Comparison of ENCODE assay signal across 8 mouse cellular contexts in the genomic region with DNA sequence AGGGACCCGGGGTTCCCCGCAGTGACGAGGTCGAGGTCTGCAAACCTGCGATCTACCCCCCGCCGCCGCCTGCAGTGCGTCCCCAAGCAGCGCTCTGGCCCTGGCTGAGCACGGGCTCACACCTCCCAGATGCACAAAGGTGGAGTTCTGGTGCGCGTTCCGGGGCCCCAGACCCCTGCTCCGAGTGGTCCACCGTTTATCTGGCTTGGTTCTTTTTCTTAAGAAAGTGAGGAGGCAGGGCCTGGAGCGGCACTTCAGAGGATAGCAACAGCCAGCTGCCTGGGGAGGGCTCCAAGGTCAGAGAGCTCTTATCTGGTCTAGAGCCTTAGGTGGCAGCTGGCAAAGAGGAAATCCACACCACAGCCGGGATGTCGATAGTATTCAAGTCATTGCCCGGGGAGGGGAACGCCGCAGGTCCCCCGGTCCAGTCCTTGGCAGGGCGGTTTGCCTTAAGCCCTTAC. TPM values are rescaled to one million over a fixed set of nuclear protein-coding genes. Genes with fewer than 3 reads are reported as not detected.
A peak's percentile ranks its signal among the peaks of the same experiment; 100 is the strongest.
DNase-seq lines count a peak whose midpoint lies in the region; ATAC-seq and TF ChIP-seq lines count a peak whose summit lies in the region.

No protein-coding gene starts in this region.

- no peak overlapping the region for H3K27ac ChIP-seq in lung, embryonic 16.5 days (ENCODE audit: low read length)
- 0 out of 2 replicates have a peak overlapping the region, but pooled peaks have one; percentile 13 for H3K27ac ChIP-seq in embryonic facial prominence, embryonic 11.5 days (replicated peaks; ENCODE audit: low read depth, low read length)
- 0 out of 2 replicates have a peak overlapping the region, but pooled peaks have one; percentile 58 for H3K27ac ChIP-seq in hindbrain, postnatal 0 days

- H3K9me3 ChIP-seq in lung, embryonic 16.5 days (ENCODE audit: control insufficient read depth, low read length): no peaks in the 10 kb centered on the region
- no peaks in the 10 kb centered on the region for H3K9me3 ChIP-seq in embryonic facial prominence, embryonic 11.5 days (replicated peaks; ENCODE audit: control insufficient read depth, low read length)
- H3K9me3 ChIP-seq in hindbrain, postnatal 0 days (ENCODE audit: low read length): no peaks in the 10 kb centered on the region

- H3K9ac ChIP-seq in lung, embryonic 16.5 days (ENCODE audit: low read length): peak overlapping the region; percentile 40
- H3K9ac ChIP-seq in embryonic facial prominence, embryonic 11.5 days (replicated peaks; ENCODE audit: low read length): peak overlapping the region; percentile 75
- H3K9ac ChIP-seq in hindbrain, postnatal 0 days (replicated peaks; ENCODE audit: low read length): peak overlapping the region; percentile 62

- under 1% methylated on average over 24 of the region's 24 CpGs for WGBS in lung, embryonic 16.5 days
- WGBS in embryonic facial prominence, embryonic 11.5 days: under 1% methylated on average over 19 of the region's 24 CpGs
- WGBS in hindbrain, postnatal 0 days: under 1% methylated on average over 24 of the region's 24 CpGs

- H3K4me1 ChIP-seq in lung, embryonic 16.5 days (replicated peaks; ENCODE audit: control insufficient read depth, insufficient read depth, low read length): peaks cover 6% of the 10 kb centered on the region
- peaks cover 8% of the 10 kb centered on the region; the same call in 1 of the 2 replicates for H3K4me1 ChIP-seq in embryonic facial prominence, embryonic 11.5 days (ENCODE audit: control insufficient read depth, insufficient read depth, low read length)
- H3K4me1 ChIP-seq in hindbrain, postnatal 0 days (ENCODE audit: insufficient read depth, low read length): peaks cover 28% of the 10 kb centered on the region

- peak overlapping the region; percentile 84 for H3K4me2 ChIP-seq in lung, embryonic 16.5 days (ENCODE audit: low read depth, low read length)
- H3K4me2 ChIP-seq in embryonic facial prominence, embryonic 11.5 days (ENCODE audit: low read depth, low read length): peak overlapping the region; percentile 97
- peak overlapping the region; percentile 96 for H3K4me2 ChIP-seq in hindbrain, postnatal 0 days (ENCODE audit: low read depth, low read length)

- no peak for DNase-seq in lung, postnatal 4 days
- DNase-seq in embryonic facial prominence, embryonic 11.5 days (ENCODE audit: low spot score): peak; percentile 50
- DNase-seq in hindbrain, postnatal 0 days (ENCODE audit: low spot score): peak; percentile 21
- peak; percentile 72 for DNase-seq in neural tube, embryonic 10.5 days (ENCODE audit: extremely low spot score, low spot score)
- no peak for DNase-seq in gastrocnemius, postnatal 14 days
- no peak for DNase-seq in right cerebral cortex, postnatal 4 days

- peaks cover 52% of the 10 kb centered on the region for H3K27me3 ChIP-seq in lung, embryonic 16.5 days (ENCODE audit: control insufficient read depth, insufficient read depth, low read depth, low read length)
- H3K27me3 ChIP-seq in embryonic facial prominence, embryonic 11.5 days (ENCODE audit: control insufficient read depth, insufficient read depth, low read length): peaks cover 35% of the 10 kb centered on the region
- H3K27me3 ChIP-seq in hindbrain, postnatal 0 days (ENCODE audit: insufficient read depth, low read length): no peaks in the 10 kb centered on the region

- intact Hi-C loops in gastrocnemius, postnatal 14 days (cut with DNase I; ENCODE audit: low total_unique reads): no loop called here

- H3K36me3 ChIP-seq in lung, embryonic 16.5 days (ENCODE audit: control insufficient read depth, insufficient read depth, low read length): no peaks in the 10 kb centered on the region
- no peaks in the 10 kb centered on the region for H3K36me3 ChIP-seq in embryonic facial prominence, embryonic 11.5 days (replicated peaks; ENCODE audit: control insufficient read depth, insufficient read depth, low read depth, low read length)
- H3K36me3 ChIP-seq in hindbrain, postnatal 0 days (ENCODE audit: insufficient read depth, low read length): no peaks in the 10 kb centered on the region

- ATAC-seq in lung, embryonic 16.5 days (ENCODE audit: low read depth): peak; percentile 34; the same call in 1 of the 2 replicates
- peak; percentile 17; the same call in 1 of the 2 replicates for ATAC-seq in embryonic facial prominence, embryonic 11.5 days (replicated peaks; ENCODE audit: insufficient number of reproducible peaks, low FRiP score, low TSS enrichment, low read depth)
- peak; percentile 21 for ATAC-seq in hindbrain, postnatal 0 days
- no peak for ATAC-seq in CD4-positive, CD25-positive, alpha-beta regulatory T cell, adult 4 months

- TF ChIP-seq CTCF in hindbrain, postnatal 0 days (IDR thresholded peaks at IDR 0.05; ENCODE audit: low read depth): no peak

- H3K4me3 ChIP-seq in lung, embryonic 16.5 days (ENCODE audit: low read length): peak overlapping the region; percentile 50
- peak overlapping the region; percentile 49 for H3K4me3 ChIP-seq in embryonic facial prominence, embryonic 11.5 days (ENCODE audit: low read depth, low read length)
- peak overlapping the region; percentile 56 for H3K4me3 ChIP-seq in hindbrain, postnatal 0 days (ENCODE audit: low read length)

RNA-seq across cellular contexts. Expression of gene Scrt2, which starts 32.3 kb away (rescaled TPM):
- polyA plus RNA-seq in lung, embryonic 16.5 days (2015; fragmentation: Nextera tagmentation; extraction: Ambion mirVana): 0.06 TPM in 1 of 2 replicates, not detected in the other
- polyA plus RNA-seq in embryonic facial prominence, embryonic 11.5 days (2014; fragmentation: Nextera tagmentation; extraction: Ambion mirVana): 1.9 and 2.6 TPM in 2 replicates
- 13.3 and 18.4 TPM in 2 replicates for total RNA-seq in hindbrain, postnatal 0 days (2014; rRNA removed)
- polyA plus RNA-seq in hindbrain, postnatal 0 days (2015; fragmentation: Nextera tagmentation; extraction: Ambion mirVana): 4.1 and 4.4 TPM in 2 replicates
- under 1 TPM in 1 of 2 experiments, not detected in 1; 0.10 TPM for total RNA-seq in gastrocnemius, postnatal 14 days (2021)
- polyA plus RNA-seq in CD4-positive, CD25-positive, alpha-beta regulatory T cell, adult 4 months (2017; shearing (Covaris generic)): not detected

RNA-seq across cellular contexts. Expression of gene Slc52a3, which starts 52.7 kb away (rescaled TPM):
- 4.7 and 5.9 TPM in 2 replicates for polyA plus RNA-seq in lung, embryonic 16.5 days (2015; fragmentation: Nextera tagmentation; extraction: Ambion mirVana)
- polyA plus RNA-seq in embryonic facial prominence, embryonic 11.5 days (2014; fragmentation: Nextera tagmentation; extraction: Ambion mirVana): 0.36 and 0.72 TPM in 2 replicates
- total RNA-seq in hindbrain, postnatal 0 days (2014; rRNA removed): 2.7 and 3.1 TPM in 2 replicates
- polyA plus RNA-seq in hindbrain, postnatal 0 days (2015; fragmentation: Nextera tagmentation; extraction: Ambion mirVana): 2.6 and 2.7 TPM in 2 replicates
- 1 to 10 TPM; 1.3 to 1.4 TPM for total RNA-seq in gastrocnemius, postnatal 14 days (2021)
- 10 to 100 TPM in 1 of 2 experiments, 1 to 10 TPM in 1; 8.6 to 16.0 TPM for polyA plus RNA-seq in CD4-positive, CD25-positive, alpha-beta regulatory T cell, adult 4 months (2017; shearing (Covaris generic))

RNA-seq across cellular contexts. Expression of gene Srxn1, which starts 56.3 kb away (rescaled TPM):
- 5.7 and 5.9 TPM in 2 replicates for polyA plus RNA-seq in lung, embryonic 16.5 days (2015; fragmentation: Nextera tagmentation; extraction: Ambion mirVana)
- polyA plus RNA-seq in embryonic facial prominence, embryonic 11.5 days (2014; fragmentation: Nextera tagmentation; extraction: Ambion mirVana): 10.0 and 10.6 TPM in 2 replicates
- 51.7 and 54.5 TPM in 2 replicates for total RNA-seq in hindbrain, postnatal 0 days (2014; rRNA removed)
- polyA plus RNA-seq in hindbrain, postnatal 0 days (2015; fragmentation: Nextera tagmentation; extraction: Ambion mirVana): 26.4 and 26.8 TPM in 2 replicates
- 10 to 100 TPM in 1 of 2 experiments, 1 to 10 TPM in 1; 9.2 to 12.0 TPM for total RNA-seq in gastrocnemius, postnatal 14 days (2021)
- 1 to 10 TPM; 2.2 to 3.0 TPM for polyA plus RNA-seq in CD4-positive, CD25-positive, alpha-beta regulatory T cell, adult 4 months (2017; shearing (Covaris generic))

Comparison
In these comparisons a context has a peak if more than half of its experiments do, and no peak if none do; other contexts are left out.
1. DNase-seq: peak in embryonic facial prominence, embryonic 11.5 days (single experiment), hindbrain, postnatal 0 days (single experiment) and neural tube, embryonic 10.5 days (single experiment); none in lung, postnatal 4 days (0 of 2), gastrocnemius, postnatal 14 days (single experiment) and right cerebral cortex, postnatal 4 days (single experiment).
2. Peak in every context shown above with its lines, with median percentiles within 50 percentile points of each other: H3K4me2 ChIP-seq, H3K4me3 ChIP-seq and H3K9ac ChIP-seq.